Mouse (Mus musculus) intestine, postnatal 0 days (tissue): ENCODE measurements around the gene C1galt1. TPM values are rescaled to one million over a fixed set of nuclear protein-coding genes. Genes with fewer than 3 reads are reported as not detected.

ENCODE experiments used
- ATAC-seq: fragments of 200-750 bp; cut with Nextera tagmentation; 2 replicates; pipeline ENCODE4 v1.8.0; 2017; ENCODE audit warnings: mild to moderate bottlenecking, moderate TSS enrichment, moderate library complexity
- H3K27ac ChIP-seq: fragments of 300-500 bp; sonication (generic); 2 replicates; pipeline ENCODE4 v1.5.1; 2014; ENCODE audit warnings: mild to moderate bottlenecking, low read depth, low read length, moderate library complexity
- H3K27me3 ChIP-seq: fragments of 300-500 bp; sonication (generic); replicated peaks from 2 replicates; pipeline ENCODE4 v1.6.1; 2014; ENCODE audit warnings: low read length, mixed read lengths; ENCODE audit not compliant: control insufficient read depth, insufficient read depth
- H3K36me3 ChIP-seq: fragments of 300-500 bp; sonication (generic); 2 replicates; pipeline ENCODE4 v1.6.1; 2014; ENCODE audit warnings: mild to moderate bottlenecking, moderate library complexity; ENCODE audit not compliant: control insufficient read depth, insufficient read depth
- H3K4me1 ChIP-seq: fragments of 300-500 bp; sonication (generic); replicated peaks from 2 replicates; pipeline ENCODE4 v1.6.1; 2014; ENCODE audit warnings: antibody characterized with exemption, low read length, mixed read lengths; ENCODE audit not compliant: control insufficient read depth, insufficient read depth
- H3K4me2 ChIP-seq: fragments of 300-500 bp; sonication (generic); replicated peaks from 2 replicates; pipeline ENCODE4 v1.6.1; 2014; ENCODE audit warnings: low read depth, mild to moderate bottlenecking, moderate library complexity
- H3K4me3 ChIP-seq: fragments of 300-500 bp; sonication (generic); 2 replicates; pipeline ENCODE4 v1.5.1; 2014; ENCODE audit warnings: low read depth, low read length
- H3K9ac ChIP-seq: fragments of 300-500 bp; sonication (generic); 2 replicates; pipeline ENCODE4 v1.6.1; 2014; ENCODE audit warnings: mild to moderate bottlenecking, low read depth, low read length
- H3K9me3 ChIP-seq: fragments of 300-500 bp; sonication (generic); 2 replicates; pipeline ENCODE4 v1.6.1; 2016; ENCODE audit warnings: mixed run types; ENCODE audit not compliant: control insufficient read depth
- CTCF ChIP-seq: sonication (generic); IDR thresholded peaks from 2 replicates; pipeline ENCODE4 v1.5.1; 2016; ENCODE audit warnings: low read depth, mild to moderate bottlenecking, control low read depth, antibody characterized with exemption, moderate library complexity
- WGBS: fragments of 180-500 bp; shearing (Covaris S2); extraction: QIAGEN DNeasy Blood & Tissue Kit; methylation state at CpG from one replicate; pipeline ENCODE4 v1.1.7; 2014; 5-methylcytosine and 5-hydroxymethylcytosine counted together
- polyA plus RNA-seq: library from polyadenylated mRNA; unstranded; fragments of >200 nt; fragmentation: Nextera tagmentation; extraction: Ambion mirVana; gene quantifications from 2 replicates; pipeline ENCODE4 v1.2.1, GENCODE M21; 2015

Gene C1galt1
- polyA plus RNA-seq, 1 experiment from 2014 or later: 8.3 TPM

DNA sequence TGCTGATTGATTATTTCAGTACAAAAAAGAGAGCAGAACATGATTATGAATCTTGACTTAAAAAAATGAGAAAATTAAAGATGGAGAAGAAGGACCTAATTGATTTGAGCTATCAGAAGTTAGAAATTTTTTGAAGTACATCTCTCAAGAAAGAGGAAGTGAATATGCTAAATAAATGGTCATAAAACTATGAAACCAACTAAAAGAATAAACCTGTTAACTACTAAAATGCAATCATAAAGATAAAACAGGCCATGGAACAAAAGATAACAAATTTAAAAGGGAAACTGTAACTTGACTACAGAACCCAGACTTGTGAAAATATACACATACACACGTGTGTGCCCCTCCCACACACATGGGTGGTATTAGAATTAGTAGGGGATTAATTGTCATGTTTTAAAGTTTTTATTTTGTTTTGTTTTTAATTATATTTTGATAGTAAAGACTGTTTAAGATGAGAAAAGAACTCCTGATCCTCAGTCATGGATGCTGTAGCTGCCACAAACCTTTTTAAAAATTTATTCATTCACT, 37.0 kb downstream of the C1galt1 start:
- Histone ChIP-seq H3K36me3 (no peaks in the 10 kb centered on the region), H3K4me1 (no peaks in the 10 kb centered on the region), H3K9ac (no peak overlapping the region), H3K9me3 (no peaks in the 10 kb centered on the region), H3K4me2 (no peak overlapping the region), H3K27me3 (no peaks in the 10 kb centered on the region), H3K4me3 (no peak overlapping the region), H3K27ac (no peak overlapping the region)
- no peak for TF ChIP-seq CTCF
- WGBS: 28% methylated on average over 1 of the region's 1 CpGs
- no peak for ATAC-seq

DNA sequence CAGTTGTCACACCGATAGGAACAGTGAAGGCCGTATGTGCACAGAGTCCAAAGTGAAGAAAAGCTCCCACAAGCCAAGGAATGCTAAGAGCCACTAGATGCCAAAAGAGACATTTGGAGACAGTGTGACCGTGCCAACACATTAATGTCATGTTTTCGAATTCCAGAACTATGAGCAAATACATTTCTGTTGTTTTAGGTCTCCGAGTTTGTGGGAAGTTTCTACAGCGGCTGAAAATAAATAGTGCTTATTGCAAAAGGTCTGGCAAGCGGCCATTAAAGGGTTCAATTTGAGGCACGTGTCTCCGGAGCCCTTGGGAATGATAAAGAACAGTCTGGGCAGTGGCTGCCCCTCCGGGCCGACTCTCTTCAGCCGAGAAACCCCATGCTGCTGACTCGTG, 37.9 kb downstream of the C1galt1 start:
- Histone ChIP-seq H3K27me3 (no peaks in the 10 kb centered on the region), H3K36me3 (no peaks in the 10 kb centered on the region), H3K4me2 (no peak overlapping the region), H3K27ac (no peak overlapping the region), H3K9ac (no peak overlapping the region), H3K4me1 (no peaks in the 10 kb centered on the region), H3K9me3 (no peaks in the 10 kb centered on the region), H3K4me3 (no peak overlapping the region)
- WGBS: 67% methylated on average over 13 of the region's 13 CpGs
- no peak for ATAC-seq
- no peak for TF ChIP-seq CTCF

DNA sequence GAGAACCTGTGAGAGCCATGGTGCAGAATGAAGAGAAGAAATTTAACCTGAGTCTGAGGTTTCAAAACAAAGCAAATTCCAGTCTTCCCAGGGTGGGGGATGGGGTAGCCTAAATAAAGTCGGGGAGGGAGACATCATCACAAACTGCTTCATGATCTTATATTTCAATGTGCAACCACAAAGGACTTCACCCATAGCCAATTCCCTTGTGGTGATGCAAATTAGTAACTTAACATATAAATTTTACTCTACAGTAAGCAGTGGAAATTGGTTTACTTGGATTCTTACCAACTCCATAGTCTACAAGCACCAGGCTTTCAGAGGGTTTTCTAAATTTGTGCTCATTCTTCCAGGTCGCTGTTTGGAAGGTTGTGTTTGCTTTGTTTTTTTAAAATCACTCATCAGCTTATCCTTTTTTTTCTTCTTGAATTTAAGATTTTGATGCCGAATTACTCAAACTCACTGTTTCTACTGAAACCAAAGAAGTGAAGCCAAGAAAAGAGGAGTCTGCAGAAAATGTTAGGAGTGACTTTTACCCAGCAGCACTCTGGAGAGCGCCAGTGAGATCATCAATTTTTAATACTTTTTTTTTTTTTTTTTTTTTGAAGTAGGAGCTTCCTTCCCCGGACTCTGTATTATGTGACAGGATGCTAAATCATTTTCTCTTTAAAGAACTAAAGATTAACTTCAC, 41.5 kb downstream of the C1galt1 start:
- H3K27ac ChIP-seq: no peak overlapping the region
- 59% methylated on average over 5 of the region's 5 CpGs for WGBS
- no peak overlapping the region for H3K4me2 ChIP-seq
- no peak for ATAC-seq
- H3K9ac ChIP-seq: no peak overlapping the region
- no peaks in the 10 kb centered on the region for H3K36me3 ChIP-seq
- H3K4me1 ChIP-seq: no peaks in the 10 kb centered on the region
- H3K9me3 ChIP-seq: no peaks in the 10 kb centered on the region
- no peaks in the 10 kb centered on the region for H3K27me3 ChIP-seq
- TF ChIP-seq CTCF: no peak
- H3K4me3 ChIP-seq: no peak overlapping the region

DNA sequence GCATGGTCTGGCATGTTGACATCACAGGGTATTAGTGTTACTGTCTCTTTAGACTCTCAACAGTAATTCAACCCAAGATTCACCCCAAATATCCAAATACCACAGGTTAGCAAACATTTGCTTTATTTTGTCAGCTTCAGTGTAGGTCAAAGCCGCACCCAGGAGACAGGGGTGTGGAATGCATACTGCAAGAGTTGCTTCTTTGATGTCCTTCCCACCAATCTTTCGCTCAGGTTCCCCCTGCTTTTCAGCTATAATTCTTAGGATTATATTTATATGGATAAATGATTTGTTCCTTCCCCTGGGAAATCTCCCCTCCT, 42.0 kb downstream of the C1galt1 start:
- 32% methylated on average over 2 of the region's 2 CpGs for WGBS
- Histone ChIP-seq H3K9ac (no peak overlapping the region), H3K27ac (no peak overlapping the region), H3K4me3 (no peak overlapping the region), H3K9me3 (no peaks in the 10 kb centered on the region), H3K27me3 (no peaks in the 10 kb centered on the region), H3K36me3 (no peaks in the 10 kb centered on the region), H3K4me1 (no peaks in the 10 kb centered on the region), H3K4me2 (no peak overlapping the region)
- TF ChIP-seq CTCF: no peak
- no peak for ATAC-seq

DNA sequence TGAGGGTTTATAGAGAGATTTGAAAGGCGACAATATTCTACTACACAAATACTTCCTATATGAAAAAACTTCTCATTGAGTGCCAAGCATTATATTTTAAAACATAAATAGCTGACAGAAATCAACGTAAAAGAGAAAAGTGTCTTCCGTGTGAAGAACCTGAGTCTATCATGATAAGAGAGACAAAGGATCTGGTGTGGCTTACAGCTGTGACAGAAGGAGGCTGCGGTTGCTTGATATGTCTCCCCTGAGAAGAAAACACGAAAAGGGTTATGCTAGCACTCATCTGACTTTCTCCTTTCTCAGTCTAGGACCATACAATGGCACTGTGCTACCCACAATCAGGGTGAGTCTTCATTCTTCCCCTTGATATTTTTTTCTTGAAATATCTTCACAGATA, 51.7 kb downstream of the C1galt1 start:
- H3K9me3 ChIP-seq: no peaks in the 10 kb centered on the region
- ATAC-seq: no peak
- H3K27me3 ChIP-seq: no peaks in the 10 kb centered on the region
- WGBS: 82% methylated on average over 5 of the region's 5 CpGs
- H3K4me2 ChIP-seq: no peak overlapping the region
- no peak overlapping the region for H3K27ac ChIP-seq
- TF ChIP-seq CTCF: no peak
- H3K4me1 ChIP-seq: no peaks in the 10 kb centered on the region
- H3K4me3 ChIP-seq: no peak overlapping the region
- no peaks in the 10 kb centered on the region for H3K36me3 ChIP-seq
- H3K9ac ChIP-seq: no peak overlapping the region

DNA sequence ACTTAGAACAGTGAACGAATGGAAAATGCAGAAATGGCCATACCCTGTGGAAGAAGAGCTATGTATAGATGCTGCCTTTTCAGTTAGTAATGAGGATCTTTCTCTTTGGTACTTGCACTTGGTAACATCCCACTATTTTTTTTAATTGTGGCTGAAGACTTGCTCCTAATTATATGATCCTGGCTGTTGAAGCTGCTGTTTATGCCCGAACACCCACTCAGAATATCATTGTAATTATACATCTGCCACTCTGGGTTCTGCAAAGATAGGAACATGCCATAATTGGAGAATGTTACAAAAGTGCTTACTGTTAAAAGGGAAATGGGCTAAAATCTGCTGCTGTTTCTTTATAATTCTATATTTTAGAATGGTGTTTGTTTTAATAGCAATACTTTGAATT, 67.4 kb downstream of the C1galt1 start:
- no peak for ATAC-seq
- TF ChIP-seq CTCF: no peak
- Histone ChIP-seq H3K27me3 (no peaks in the 10 kb centered on the region), H3K4me1 (no peaks in the 10 kb centered on the region), H3K4me2 (no peak overlapping the region), H3K36me3 (no peaks in the 10 kb centered on the region), H3K4me3 (no peak overlapping the region), H3K9me3 (no peaks in the 10 kb centered on the region), H3K9ac (no peak overlapping the region), H3K27ac (no peak overlapping the region)
- 81% methylated on average over 2 of the region's 2 CpGs for WGBS

Other genes with a start within 250 kb of the C1galt1 start
- 25.6 and 25.8 TPM in 2 replicates for gene Asns, start 151.6 kb upstream of the C1galt1 start, polyA plus RNA-seq